Mouse (Mus musculus): Measurements from ENCODE around the gene Wdr45b.
"Not testable (repeated sequence)": the region's sequence is repeated elsewhere in the genome, so short reads cannot be mapped to it uniquely, and the experiment has no call there.

The Wdr45b gene

DNA sequence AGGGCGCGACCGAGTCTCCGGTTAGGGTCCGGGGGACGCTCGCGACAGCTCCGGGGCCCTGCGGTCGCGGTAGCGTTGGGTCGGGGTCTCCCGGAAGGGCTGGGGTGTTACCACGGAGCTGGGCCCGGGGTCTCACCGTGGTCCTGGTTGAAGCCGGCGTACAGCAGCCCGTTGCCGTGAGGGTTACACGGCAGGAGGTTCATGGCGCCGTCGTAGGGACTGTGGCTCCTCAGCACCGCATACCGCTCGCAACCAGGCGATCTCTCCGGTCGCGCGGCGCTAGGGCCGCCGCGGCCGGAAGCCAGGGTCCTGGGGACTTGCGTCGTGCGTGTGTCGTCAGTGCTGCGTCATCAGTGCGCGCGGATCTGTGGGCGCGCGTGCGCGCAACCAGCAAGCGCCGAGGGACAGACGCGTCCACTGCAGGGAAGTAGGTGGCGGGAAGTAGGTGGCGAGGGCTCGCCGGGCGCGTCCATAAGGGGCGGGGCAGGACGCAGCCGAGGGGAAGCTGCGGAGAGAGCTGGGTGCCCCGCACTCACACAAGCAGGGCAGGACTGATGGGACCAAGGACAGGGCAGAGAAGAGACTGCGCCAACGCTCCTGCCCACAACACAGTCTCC, at the start of gene Wdr45b:
TSS of gene Wdr45b (minus strand) at position 355 of the 617 bp plus-strand sequence.
- peak; percentile 99 for DNase-seq

DNA sequence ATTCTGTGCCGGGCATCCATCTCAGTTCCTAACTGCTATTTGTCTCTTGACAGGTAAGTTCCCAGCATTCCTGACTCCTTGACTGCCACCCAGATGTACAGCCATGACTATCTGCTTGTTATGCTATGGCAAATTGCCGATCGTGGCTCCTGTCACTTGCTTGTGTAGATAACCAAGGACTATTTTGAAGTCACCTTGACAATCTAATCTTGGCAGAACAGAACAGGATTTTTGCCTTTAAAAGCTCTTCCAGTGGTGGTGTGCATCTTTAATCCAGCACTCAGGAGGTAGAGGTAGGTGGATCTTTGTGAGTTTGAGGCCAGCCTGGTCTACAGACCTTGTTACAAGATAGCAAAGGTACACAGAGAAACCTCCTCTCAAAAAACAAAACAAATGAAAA, 38.2 kb upstream of the Wdr45b start:
- no peak for DNase-seq

DNA sequence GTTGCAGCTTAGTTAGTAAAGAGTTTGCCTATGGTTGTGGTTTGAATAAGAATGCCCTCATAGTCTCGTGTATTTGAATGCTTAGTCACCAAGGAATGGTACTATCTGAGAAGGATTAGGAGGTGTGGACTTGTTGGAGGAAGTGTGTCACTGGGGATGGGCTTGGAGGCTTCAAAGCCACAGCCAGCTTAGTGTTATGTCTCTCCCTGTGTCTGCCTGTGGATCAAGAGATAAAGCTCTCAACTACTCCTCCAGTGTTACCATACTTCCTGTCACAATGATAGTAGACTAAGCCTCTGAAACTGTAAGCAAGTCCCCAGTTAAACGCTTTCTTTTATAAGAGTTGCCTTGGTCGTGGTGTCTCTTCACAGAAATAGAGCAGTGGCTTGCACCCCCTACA, 36.5 kb upstream of the Wdr45b start:
- no peak for DNase-seq

DNA sequence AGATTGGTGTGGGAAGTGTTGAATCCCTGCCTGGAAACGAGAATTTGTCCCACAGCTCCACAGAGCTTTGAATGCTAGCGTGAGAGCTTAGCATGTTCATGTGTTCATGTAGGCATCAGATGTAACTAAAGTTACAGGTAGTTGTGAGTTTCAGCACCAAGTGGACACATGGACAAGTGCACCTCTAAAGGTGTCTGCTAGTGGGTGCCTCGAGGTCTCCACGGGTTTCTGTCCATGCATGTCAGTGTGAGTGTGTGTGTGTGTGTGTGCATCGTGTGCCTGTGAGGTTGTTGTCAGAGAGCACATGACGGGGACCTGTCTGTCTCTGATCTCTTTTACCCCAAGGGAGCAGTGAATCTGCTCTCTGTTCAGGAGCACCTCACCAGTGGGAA, 34.3 kb upstream of the Wdr45b start:
- DNase-seq, result no peak

DNA sequence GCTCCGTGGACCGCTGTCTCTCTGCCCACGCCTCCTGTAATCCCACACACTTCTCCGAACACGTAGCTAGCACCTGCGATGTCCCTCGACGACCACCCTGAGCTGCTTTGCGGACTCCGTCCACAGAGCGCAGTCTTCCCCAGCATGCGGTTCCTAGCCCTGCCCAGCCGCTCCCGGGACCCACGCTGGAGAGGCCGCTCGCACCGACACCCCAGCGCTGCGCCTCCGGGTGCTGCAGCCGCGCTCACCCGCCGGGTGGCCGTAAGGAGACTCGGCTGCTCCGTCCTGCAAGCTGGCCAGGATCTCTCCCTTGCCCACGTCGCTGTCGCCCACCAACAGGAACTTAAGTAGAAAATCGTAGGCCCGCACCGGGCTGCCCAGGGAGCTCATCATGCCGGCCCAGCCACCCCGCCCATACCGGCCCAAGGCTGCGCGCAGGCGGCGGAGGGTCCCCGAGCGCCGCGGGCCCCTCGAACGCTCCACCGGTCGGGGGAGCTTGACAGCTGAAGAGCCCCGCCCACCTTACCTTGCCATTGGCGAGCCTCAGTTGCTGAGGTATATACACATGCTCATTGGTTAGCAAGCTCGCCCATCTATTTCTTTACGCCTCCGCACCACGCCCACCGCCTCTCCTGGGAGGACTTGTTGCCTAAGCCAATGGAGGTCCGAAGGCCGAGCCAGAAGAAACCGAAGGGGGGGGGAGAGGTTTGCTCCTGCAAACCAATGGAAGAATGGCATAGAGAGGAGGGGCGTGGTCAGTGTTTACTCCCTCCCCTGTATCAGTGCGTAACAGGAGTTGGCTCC, 33.7 kb upstream of the Wdr45b start, which contains the start of gene Rab40b:
TSS of gene Rab40b (minus strand) at position 502 of the 804 bp plus-strand sequence.
- DNase-seq, result peak; percentile 91

DNA sequence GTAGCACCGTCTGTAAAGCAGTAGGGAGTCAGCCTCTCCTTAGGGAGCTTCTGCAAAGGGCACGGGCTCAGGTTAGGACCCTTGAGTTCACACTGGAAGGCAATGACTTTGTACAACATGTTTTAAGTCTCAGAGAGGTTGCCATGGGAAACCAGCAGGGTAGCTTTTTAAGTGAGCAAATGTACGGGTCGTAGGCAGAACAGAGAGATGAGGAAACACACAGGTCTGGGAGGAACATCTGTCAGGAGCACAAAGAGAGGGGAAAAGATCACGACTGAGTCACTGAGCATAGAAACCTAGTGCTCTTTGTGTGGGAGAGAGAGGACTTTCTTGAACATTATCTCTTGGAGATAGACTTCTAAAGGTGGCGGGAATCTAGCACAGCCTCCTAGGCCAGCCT, 26.0 kb upstream of the Wdr45b start:
- no peak for DNase-seq

DNA sequence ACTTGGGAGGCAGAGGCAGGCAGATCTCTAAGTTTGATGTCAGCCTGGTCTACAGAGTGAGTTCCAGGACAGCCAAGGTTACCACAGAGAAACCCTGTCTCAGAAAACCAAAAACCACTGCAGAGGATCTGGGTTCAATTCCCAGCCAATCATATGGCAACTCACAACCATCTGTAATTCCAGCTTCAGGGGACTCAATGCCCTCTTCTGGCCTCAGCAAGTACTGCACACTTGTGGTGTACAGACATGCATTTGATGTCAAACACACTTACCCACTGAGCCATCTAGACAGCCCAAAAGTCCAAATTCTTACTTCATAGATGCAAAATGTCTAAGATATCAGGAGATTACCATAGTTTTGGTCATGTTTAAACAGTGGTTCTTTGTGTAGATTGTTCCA, 24.4 kb upstream of the Wdr45b start:
- no peak for DNase-seq

DNA sequence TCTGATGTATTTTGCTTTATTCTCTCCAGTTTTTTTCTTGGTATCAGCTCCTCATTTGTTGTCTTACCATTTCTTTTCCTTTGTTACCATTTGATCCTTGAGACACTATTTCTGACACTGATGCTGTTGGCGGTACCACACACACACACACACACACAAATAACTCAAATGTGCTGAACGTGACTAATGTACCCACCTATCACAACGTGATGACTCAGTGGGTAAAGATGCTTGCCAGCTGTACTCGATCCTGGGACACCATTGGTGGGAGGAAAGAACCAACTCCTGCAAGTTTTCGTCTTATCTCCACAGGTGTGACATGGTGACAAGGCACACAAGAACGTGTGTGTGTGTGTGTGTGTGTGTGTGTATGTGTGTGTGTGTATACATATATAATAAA, 19.1 kb upstream of the Wdr45b start:
- DNase-seq, result no peak

DNA sequence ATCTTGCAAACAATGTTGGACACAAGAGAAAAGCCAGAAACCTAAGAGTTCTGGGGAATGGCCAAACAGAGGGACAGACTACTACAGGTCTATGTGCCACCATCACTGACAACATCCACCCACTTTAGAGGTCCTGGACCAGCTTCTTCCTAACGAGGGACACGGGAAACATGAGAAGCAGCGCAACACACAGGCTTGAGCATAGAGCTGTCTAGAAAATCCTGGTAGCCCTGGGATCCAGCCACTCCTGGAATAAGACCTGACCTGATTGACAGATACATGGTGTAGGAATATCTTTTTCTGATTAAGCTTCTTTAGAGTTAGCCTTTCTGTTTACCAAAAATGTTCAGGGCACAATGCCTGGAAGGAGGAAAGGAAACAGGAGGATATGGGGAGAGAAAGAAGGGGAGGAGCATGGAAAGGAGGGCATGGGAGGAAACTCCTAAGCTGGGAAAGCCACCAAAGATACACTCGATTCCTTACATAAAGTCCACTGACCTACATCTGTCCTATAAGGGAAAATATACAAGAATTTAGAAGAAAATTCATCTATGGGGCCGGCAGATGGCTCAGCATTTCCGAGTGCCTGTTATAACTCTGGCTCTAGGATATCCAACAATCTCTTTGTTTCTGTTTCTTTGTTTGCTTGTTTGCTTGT, 16.2 kb upstream of the Wdr45b start:
- no peak for DNase-seq

DNA sequence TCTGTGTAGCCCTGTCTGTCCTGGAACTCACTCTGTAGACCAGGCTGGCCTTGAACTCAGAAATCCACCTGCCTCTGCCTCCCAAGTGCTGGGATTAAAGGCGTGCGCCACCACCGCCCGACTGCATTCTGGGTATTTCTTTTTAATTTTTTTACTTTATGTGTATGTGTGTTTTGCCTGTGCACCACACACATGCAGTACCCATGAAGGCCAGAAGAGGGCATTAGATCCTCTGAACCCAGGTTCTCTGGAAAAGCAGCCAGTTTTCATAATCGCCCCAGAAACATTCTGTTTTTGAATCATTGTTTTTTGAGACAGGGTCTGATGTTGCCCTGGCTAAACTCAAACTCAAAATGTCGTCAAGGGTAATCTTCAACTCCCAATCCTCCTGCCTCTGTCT, 15.4 kb upstream of the Wdr45b start:
- DNase-seq, result peak; percentile 39

DNA sequence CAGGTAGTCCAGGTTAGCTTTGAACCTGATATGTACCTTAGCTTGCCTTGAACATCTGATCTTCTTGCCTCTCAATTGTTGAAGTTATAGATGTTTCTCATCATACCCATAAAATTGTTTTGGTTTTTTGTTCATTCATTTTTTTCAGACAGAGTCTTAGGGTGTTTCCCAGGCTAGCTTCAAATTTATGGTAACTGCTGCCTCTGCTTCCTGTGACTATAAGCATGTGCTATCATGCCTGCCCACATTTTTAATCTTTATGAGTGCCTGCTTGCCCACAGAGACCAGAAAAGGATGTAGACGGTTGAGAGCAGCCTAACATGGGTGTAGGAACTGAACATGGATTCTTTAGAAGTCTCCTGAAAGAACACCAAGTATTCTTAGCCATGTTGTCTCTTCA, 14.5 kb upstream of the Wdr45b start:
- no peak for DNase-seq

DNA sequence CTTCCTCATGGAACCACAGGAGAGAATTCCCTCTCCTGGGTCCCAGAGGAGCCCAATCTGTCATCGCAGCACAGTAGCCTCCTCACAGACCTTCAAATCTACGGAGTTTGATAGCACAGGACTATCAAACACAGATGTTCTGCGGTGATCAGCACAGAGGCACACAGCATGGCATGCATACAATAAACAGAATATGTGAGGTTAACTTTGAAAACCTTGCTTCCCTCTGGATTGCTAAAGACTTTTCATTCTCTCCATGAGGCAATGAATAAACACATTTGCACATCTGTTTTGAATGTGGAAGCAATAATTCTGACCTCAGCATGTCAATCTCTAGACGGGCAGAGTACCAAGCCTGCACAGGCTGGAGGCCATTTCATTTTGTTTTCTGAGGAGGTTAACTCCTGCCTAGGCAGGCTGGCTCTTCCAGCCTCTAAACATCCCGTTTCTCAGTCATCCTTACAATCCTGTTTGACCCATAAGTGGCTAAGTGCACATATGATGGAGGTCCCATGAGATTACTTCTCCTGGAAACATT, 13.0 kb upstream of the Wdr45b start:
- no peak for DNase-seq

DNA sequence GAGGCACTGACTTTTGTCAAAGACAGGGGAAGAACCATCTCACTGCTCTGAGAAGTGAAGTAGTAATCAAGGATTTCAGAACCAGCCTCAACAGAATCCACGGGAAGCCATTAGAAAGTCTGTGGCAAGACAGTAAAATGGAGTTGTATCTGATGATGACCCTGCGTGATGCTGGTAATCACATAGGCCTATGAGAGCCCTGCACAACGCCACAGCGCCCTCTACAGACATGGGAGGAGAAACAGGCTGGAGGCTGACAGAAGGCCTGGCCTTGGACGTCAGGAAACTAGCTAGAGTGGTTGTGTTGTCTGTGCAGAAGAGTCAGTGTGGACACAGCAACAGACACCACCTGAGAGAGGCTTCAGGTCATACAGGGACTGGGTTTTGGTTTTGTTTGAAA, 8.0 kb upstream of the Wdr45b start:
- DNase-seq, result peak; percentile 17

DNA sequence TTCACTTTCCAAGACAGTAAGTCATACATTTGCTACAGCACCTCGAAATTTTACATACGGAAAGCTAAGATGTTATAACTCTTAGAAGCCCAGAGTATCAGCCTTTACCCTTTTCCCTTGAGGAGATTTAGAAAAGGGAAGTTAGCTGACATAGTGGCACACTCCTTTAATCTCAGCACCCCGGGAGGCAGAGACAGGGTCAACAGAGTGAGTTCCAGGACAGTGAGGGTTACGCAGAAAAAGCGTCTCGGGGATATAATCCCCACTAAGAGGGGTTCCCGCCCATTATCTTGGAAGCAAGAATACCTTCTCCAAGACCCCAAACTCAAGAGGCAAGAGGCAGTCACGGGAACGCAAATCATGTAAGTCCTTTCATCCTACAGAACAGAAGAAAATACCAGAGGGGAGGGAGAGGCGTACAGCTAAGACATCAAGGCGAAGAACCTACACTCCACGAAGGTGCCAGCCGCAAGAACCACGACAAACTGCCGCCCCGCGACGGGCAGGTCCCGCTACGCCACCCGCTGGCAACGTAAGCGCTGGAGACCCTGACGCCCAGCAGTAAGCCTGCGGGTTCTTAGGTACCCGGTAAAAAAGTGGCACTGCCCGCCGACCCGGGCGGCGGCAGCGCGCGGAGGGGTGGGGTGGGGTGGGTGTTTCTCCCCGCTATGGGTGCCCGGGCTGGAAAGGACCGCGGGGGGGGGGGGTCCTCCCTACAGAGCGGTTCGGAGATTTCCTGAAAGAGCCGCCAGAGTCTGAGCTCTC, 737 bp downstream of the Wdr45b start:
- DNase-seq, result peak; percentile 21

DNA sequence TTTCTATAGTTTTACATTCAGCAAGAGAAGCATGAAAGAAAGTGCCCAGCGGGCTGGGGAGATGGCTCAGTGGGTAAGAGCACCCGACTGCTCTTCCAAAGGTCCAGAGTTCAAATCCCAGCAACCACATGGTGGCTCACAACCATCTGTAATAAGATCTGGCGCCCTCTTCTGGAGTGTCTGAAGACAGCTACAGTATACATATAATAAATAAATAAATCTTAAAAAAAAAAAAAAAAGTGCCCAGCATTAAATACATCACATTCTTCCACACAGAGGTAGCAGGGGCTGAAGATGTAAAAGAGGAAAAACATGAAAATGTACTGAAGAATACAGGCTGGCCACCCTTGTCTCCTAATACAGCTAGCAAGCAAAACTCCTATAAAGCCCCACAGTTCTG, 5.5 kb downstream of the Wdr45b start:
- not testable (repeated sequence) for DNase-seq

DNA sequence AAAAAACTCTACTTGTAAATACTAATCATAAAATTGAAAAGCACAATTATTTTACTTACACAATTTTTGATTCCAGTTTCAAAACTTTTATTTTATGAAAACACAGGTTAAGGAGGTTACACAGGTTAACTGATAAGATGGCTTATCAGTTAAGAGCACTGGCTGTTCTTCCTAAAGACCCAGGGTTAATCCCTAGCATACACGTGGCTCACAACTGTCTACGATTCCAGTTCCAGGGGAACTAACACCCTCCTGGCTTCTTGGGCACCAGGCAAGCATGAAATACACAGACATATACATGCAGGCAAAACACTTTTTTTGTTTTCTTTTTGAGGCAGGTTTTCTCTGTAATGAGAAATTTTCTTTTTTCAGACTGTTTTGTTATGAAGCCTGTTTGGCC, 6.1 kb downstream of the Wdr45b start:
- DNase-seq, result no peak

DNA sequence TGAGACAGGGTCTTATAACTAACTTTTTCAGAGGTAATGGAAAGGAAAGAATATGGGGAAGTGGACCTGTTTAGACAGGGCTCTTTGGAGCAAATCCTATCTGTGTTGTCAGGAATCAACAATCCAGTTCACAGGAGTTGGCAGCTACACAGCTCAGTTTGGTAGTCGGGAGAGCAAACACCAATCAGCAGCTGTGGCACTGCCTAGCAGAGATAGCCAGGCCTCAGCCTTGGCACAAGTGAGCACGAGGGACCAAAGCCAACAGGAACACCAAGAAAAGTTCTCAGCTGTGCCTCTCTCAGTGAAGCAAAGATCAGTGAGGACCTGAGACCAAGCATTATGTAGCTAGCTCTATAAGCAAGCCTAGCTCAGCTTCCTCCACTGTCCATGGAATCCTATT, 7.2 kb downstream of the Wdr45b start:
- DNase-seq, result no peak

DNA sequence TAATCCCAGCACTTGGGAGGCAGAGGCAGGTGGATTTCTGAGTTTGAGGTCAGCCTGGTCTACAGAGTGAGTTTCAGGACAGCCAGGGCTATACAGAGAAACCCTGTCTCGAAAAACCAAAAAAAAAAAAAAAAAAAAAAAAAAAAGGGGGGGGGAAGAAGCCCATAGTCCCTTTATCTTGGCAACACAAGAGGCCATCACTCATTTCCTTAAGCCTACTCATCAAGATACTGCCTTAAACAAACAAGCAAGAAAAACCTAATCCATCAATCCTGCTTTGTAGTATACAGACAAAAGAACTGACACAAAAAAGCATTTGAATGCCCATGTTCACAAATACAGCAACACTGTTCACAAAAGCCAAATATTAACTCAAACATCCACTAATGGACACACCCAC, 11.8 kb downstream of the Wdr45b start:
- not testable (repeated sequence) for DNase-seq

DNA sequence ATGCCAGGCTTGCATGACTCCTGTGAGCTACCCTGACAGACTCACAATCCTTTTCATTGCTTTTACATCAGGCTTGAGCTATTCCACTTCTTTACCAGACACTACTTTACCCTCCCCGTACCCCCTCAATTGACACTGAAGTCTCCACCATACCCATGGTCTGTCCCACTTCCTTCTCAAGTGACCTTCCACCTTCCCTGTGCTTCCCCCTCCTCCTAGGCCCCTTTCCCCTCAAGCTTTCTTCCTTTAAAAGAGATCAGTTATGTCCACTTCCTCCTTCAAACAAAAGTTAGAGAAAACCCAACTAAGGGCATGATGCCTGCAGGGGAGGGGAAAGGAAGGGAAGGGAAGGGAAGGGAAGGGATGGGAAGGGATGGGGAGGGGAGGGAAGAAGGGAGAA, 14.0 kb downstream of the Wdr45b start:
- DNase-seq, result no peak

DNA sequence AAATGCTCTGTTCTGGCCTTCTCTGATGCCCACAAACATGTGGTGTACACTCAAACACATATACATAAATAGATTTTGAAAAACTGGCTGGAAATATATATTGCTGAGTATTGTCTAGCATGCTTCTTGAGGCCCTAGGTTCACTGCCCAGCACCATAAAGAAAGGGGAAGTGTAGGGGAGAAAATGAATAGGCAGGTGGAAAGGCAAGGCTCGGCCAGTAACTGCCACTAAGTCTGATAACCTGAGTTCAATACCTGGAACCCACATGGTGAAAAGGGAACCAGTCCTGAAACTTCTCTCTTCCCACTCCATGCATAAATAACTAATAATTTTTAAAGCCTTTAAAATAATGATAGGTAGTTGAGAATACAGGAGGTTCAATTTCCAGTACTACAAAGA, 14.6 kb downstream of the Wdr45b start:
- DNase-seq, result no peak

DNA sequence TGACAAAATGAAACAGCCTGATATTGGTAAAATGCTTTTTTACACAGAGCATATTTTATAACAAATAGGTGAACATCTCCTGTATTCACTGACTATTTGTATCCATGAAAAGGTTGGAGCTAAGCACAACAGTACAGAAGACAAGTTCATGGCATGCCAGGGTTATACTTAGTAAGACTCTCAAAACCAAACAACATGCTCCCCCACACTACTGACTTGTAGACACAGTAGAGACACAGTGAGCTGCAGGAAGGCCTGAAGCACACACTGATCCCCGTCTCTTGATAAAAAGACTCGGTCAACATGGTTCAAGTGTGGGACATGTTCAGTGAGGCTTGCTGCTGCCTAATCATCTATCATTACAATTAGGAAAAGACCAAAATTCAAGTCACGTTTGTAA, 22.6 kb downstream of the Wdr45b start:
- no peak for DNase-seq

DNA sequence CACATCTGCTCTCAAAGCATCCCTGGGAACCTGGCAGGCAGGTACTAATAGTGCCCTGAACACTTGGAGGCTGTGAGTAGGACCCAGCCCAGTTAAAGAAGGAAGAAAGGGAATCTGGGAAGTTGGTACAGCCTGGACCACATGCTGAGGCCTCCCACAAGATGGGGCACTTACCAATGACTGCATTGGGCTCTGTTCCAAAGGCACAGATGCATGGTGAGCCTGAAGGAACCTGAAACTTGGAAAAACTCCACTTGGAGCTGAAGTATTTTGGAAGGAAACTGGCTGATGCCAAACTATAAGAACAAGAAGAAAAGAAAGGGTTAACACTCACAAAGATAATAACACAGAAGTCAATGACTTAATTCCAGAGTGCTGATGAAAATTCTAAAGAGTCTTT, 25.6 kb downstream of the Wdr45b start:
- no peak for DNase-seq

DNA sequence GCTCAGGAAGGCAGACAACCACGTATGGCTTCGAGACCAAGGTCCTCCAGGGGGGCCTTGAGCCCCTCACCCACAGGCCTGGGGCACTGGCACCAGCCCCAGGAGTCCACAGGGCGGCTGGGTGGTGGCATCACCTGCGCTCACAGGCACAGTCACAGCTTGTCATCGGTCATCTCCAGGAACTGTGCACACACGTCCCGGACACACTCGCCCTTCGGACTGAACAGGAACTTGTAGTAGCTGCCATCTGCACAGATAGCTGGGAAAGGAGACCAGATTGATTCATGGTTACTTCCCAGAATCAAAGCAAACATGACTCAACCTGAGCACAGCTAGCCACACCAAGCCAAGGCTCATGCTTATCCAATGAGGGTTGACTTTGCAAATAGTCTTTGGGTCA, 26.0 kb downstream of the Wdr45b start:
- no peak for DNase-seq
